Mouse (Mus musculus) cerebellum, postnatal 14 days (tissue): ENCODE results near the gene D230025D16Rik.

ENCODE experiments used
- DNase-seq, 2 experiments: peaks; one replicate each; pipeline ENCODE4 v3.0.0; 2021; ENCODE audit warnings: mixed read lengths in 2 of 2

Gene D230025D16Rik

GRCm38 (mm10) chr8:105237442-105238142 is 12.6 kb downstream of the D230025D16Rik start:
- DNase-seq = no peak

DNA sequence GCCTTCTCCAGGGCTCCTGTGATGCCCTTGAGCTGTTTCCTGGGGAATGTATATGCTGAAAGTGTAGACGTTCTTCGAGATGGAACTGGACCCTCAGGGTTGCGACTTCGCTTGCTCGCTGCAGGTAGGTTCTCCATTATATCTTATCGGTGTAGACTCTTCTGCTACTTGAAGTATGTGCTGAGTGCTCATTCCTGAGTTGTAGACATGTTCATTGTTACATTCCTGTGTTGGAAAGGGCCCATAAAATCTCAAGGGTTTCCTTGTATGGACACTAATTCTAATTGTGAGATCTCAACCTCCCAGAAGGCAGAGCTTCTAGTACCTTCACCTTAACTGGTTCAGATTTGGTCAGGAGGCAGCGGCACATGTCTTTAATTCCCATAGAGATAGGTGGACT is 16.1 kb downstream of the D230025D16Rik start:
- no peak for DNase-seq

DNA sequence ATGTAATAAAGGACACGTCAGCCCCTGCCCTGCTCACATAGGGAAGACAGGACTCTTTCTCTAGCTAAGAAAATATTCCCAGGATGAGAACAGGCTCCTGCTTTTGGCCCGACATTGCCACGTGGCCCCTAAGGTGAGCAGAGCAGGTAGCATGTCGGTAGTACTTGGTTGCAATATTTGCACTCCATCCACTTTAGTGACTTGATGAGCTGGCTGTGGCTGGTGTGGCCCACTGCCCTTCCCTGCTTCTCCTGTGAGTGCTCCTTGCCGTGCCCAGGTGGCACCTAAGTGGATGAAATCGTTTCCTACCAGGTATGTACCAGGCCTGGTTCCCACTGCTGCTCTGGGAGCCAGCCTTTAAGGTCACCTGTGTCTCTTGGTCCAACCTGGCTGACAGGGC is 27.0 kb downstream of the D230025D16Rik start:
- DNase-seq = no peak

GRCm38 (mm10) chr8:105252680-105253537 is 28.0 kb downstream of the D230025D16Rik start:
- no peak for DNase-seq

GRCm38 (mm10) chr8:105253766-105254151 is 28.8 kb downstream of the D230025D16Rik start:
- no peak for DNase-seq

GRCm38 (mm10) chr8:105254152-105254965 is 29.4 kb downstream of the D230025D16Rik start:
- peak; percentile 91 to 95 for DNase-seq

DNA sequence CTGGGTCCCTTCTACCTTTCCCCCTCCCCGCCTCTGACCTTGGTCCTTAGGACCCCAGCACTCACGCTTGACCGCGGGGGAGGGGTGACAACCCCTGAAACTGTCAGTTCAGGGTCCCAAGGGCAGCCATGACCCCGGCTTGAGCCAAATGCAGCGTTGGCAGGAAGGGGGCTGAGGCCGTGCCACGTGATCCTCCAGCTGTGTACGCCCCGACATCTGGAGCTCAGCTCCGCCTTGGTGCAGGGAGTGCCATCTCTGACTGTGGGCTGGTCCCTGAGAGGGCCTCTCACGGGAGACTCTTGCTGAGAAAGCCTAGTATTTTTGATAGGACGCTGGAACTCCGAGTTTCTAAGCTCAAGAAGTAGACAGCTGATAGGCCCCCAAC is 30.0 kb downstream of the D230025D16Rik start, which contains the start of gene B3gnt9:
Gene B3gnt9, minus strand, starts transcription at position 188 of the 385 bp plus-strand sequence.
- DNase-seq = peak in 1 of 2 experiments; percentile 32

- no peak for DNase-seq
Observed at GRCm38 (mm10) chr8:105257318-105258114, 32.6 kb downstream of the D230025D16Rik start.

DNA sequence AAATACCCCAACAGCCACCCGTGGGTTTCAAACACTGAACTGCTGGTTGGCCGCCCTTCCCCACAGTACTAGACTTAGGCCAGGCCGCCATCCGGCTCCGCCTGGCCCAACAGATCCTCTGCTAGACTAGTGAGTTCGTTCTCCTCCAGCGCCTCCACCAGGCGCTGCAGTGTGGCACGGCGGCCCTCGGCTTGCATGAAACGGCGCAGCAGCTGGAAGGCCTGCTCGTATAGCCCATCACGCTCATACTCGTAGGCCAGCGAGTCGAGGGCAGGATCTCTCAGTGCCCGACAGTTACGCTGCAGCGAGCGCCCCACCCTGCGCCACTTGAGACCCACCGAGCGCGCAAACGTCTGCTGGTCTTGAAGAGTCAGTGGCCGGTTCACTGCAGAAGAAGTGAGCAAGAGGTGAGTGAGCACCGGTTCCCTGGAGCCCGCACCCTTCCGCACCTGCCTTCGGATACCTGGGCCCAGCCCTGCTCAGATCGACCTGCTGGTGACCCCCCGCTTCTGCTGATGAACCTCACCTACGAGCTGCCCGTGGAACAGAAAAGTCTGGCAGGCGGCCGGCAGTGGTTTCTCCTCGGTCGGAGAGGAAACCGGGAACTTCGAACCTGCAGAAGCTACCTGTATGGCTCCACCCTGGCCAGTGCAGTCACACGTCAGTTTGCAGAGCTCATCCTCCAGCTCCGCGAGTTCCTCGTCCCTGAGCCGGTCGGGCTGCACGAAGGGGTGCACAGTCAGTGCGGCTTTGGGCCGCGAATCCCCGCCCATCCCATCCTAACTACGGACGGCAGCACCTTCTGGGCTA is 34.2 kb downstream of the D230025D16Rik start:
- DNase-seq = peak; percentile 41 to 47

DNA sequence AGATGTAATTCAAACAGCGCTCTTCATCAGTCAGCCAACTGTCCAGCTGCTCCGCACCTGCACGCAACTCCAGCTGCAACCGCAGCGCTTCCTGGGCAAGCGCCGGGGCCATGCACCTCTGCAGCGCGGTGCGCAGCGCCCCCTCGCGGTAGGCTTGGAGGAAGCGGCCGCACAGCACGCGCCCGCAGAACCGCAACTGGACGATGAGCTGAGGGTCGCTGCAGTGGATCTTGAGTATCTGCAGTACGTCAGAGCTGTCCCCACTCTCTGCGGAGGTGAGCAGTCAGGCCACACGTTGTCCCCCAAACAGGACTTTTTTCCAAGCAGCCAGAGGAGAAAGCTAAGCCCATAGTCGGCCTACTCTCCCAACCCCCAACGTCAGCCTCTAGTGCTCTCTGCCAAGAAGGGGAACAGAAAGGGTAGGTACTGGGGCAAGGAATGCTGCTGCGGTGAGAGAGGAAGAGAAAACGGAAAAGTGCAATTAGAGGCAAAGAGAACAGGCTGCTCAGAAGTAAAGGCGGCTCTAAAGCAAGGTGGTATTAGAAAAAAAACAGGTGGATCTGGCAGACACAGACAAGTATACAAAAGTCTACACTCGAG is 34.9 kb downstream of the D230025D16Rik start:
- DNase-seq = peak; percentile 79 to 85

DNA sequence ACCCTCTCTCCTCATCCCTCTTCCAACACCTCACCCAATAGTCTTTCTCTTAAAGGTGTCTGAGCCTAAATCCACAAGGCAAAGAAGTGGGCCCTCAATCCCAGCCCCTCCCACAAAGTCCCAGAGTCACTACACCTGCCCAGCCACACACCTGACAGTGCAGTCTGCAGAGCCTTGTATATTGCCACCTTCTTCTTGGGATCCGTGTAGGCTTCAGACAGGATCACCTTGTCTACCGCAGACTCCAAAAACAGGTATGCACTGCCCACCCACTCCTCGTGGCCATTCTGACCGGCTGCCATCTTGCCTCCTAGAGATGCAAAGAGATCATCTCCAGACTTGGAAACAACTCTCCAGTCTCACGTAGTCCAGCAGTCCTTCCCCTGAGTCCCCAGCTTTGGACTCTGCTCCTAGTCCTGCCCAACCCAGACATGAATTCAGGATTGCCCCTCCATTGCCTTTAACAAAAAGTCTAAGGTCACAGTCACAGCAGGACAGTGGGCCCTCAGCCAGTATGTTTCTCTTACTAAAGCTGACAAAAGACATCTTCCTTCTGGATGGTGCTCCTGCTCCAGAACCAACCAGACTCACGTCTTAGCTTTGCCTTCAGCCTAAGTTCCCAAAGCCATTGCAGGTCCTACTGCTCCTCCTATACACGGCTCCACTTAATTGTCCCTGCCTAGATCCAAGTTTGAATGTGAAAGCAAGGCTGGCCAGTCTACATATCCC is 35.6 kb downstream of the D230025D16Rik start:
- DNase-seq = no peak

DNA sequence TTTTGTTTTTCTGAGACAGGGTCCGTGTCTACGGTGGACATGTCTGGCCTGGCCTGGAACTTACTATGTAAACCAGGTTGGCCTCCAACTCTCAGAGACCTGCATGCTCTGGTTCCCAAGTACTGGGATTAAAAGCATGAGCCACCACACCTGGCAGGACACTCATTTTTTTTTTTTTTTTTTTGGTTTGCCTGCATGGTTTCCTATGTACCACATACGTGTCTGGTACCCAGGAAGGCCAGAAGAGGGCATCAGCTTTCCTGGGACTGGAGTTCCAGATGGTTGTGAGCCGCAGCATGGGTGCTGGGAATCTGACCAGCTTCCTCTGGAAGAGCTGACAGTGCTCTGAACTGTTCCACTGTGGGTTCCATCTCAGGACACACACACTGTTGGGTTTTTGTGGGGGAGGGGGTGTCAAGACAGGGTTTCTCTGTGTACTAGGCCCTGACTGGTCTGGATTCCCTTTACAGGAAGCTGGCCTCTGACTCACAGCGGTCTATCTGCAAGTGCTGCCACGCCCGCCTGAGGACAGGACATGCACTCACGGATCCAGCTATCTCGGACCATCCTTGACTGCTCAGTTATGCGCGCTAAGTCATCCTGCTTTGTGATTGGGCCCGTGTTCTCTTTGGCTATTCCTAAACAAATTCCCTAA is 36.5 kb downstream of the D230025D16Rik start:
- no peak for DNase-seq

- DNase-seq = no peak
Observed at GRCm38 (mm10) chr8:105263244-105263912, 38.4 kb downstream of the D230025D16Rik start.

DNA sequence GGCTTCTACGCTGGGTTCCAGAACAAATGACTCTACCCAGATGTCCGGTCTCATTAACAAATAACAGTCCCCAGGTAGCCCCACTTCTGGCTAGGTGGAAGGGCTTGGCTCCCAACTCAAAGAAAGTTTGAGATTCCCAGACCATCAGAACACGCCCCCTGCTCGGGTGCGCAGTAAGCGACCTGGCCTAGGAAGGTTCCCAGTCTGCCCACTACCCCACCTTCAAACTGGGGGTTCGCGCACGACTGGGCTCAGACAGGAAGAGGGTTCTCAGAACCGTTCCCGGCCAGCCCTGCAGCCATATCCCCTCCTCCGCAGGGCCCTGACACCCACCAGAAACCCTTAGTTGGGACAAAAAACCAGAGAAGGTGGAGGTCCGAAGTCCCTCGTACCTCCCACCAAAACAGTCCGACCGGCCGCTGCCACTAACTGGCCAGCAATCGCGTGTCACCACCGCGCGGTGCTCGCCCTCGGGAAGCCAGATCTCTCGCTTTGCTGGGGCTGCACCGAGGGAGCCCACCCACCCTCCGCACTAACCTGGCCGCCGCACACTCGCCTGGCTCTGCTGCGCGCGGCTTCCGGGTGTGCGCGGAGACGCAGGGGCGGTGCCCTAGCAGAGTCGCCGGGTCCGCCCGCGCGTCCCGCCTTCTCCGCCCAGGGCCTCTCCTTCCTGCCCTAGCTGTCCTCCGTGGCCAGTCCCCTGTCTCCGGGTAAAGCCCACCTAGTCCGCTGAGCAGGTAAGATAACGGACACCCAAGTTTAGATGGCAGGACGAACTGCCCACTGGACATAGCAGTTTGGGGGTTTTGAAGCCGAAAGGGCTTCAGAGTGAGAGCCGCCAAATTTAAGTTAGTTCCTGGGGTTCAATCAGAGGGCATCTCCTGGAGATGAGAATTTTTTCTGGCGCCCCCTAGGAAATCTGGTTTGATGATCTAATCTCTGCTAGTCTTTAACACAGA is 39.4 kb downstream of the D230025D16Rik start, which contains the start of the genes Tradd and Fbxl8:
Gene Tradd, minus strand, starts transcription at position 586 of the 959 bp plus-strand sequence.
Gene Fbxl8, plus strand, starts transcription at position 625 of the 959 bp plus-strand sequence.
- peak in 1 of 2 experiments; percentile 69 for DNase-seq

GRCm38 (mm10) chr8:105265128-105265527 is 40.2 kb downstream of the D230025D16Rik start:
- DNase-seq = no peak

GRCm38 (mm10) chr8:105266775-105267174 is 41.8 kb downstream of the D230025D16Rik start:
- DNase-seq = no peak

- peak; percentile 72 to 74 for DNase-seq
Observed at GRCm38 (mm10) chr8:105268342-105269074, 43.6 kb downstream of the D230025D16Rik start.
